Mouse (Mus musculus) 3134 (cell line): ENCODE data around the gene Zdhhc3.
A peak's percentile ranks its signal among the peaks of the same experiment; 100 is the strongest.

Experiments
- DNase-seq: peaks from one replicate; pipeline ENCODE4 v3.0.0-alpha.2; 2011; ENCODE audit warnings: low spot score; ENCODE audit not compliant: insufficient read length; ENCODE audit errors: extremely low read depth

The Zdhhc3 gene

GRCm38 (mm10) chr9:123112805-123113521 lies at the start of gene Zdhhc3, which contains the start of gene Exosc7:
Gene Zdhhc3 (minus strand): TSS chr9:123113205.
Gene Exosc7 (plus strand): TSS chr9:123113215.
- peak; percentile 91 for DNase-seq

GRCm38 (mm10) chr9:123161792-123162191 lies 48.8 kb upstream of the Zdhhc3 start:
- DNase-seq: no peak

GRCm38 (mm10) chr9:123159330-123159729 lies 46.3 kb upstream of the Zdhhc3 start:
- DNase-seq: peak; percentile 38

GRCm38 (mm10) chr9:123158125-123158836 lies 45.3 kb upstream of the Zdhhc3 start:
- no peak for DNase-seq

GRCm38 (mm10) chr9:123157699-123158098 lies 44.7 kb upstream of the Zdhhc3 start:
- no peak for DNase-seq

- DNase-seq: peak; percentile 18
These were observed 43.9 kb upstream of the Zdhhc3 start for GRCm38 (mm10) chr9:123156910-123157361.

GRCm38 (mm10) chr9:123153121-123153520 lies 40.1 kb upstream of the Zdhhc3 start:
- DNase-seq: no peak

GRCm38 (mm10) chr9:123152026-123152425 lies 39.0 kb upstream of the Zdhhc3 start:
- no peak for DNase-seq

GRCm38 (mm10) chr9:123151561-123151960 lies 38.6 kb upstream of the Zdhhc3 start:
- DNase-seq: no peak

- no peak for DNase-seq
These were observed 37.4 kb upstream of the Zdhhc3 start, which contains the start of gene Clec3b for GRCm38 (mm10) chr9:123150241-123151020. Gene Clec3b (plus strand): TSS chr9:123150946.

GRCm38 (mm10) chr9:123148430-123148829 lies 35.4 kb upstream of the Zdhhc3 start:
- no peak for DNase-seq

GRCm38 (mm10) chr9:123139887-123140614 lies 27.0 kb upstream of the Zdhhc3 start:
- no peak for DNase-seq

- DNase-seq: no peak
These were observed 26.0 kb upstream of the Zdhhc3 start for GRCm38 (mm10) chr9:123138891-123139474.

- DNase-seq: peak; percentile 48
These were observed 24.1 kb upstream of the Zdhhc3 start for GRCm38 (mm10) chr9:123136953-123137682.

- DNase-seq: no peak
These were observed 20.0 kb upstream of the Zdhhc3 start for GRCm38 (mm10) chr9:123132994-123133393.

GRCm38 (mm10) chr9:123127663-123128062 lies 14.7 kb upstream of the Zdhhc3 start:
- DNase-seq: no peak

- peak; percentile 22 for DNase-seq
These were observed 11.5 kb upstream of the Zdhhc3 start for GRCm38 (mm10) chr9:123124413-123124981.

GRCm38 (mm10) chr9:123123571-123124412 lies 10.8 kb upstream of the Zdhhc3 start:
- DNase-seq: peak; percentile 63
